Mouse (Mus musculus): ENCODE data around the gene Drap1.

Drap1 gene

GRCm38 (mm10) chr19:5448354-5449150, 23.8 kb upstream of the Drap1 start:
- DNase-seq = no peak

GRCm38 (mm10) chr19:5447515-5448353, 23.0 kb upstream of the Drap1 start, which contains the start of gene Fosl1:
TSS of gene Fosl1 (plus strand) at chr19:5447547.
- peak; percentile 61 to 78 for DNase-seq

- no peak for DNase-seq
Observed at GRCm38 (mm10) chr19:5445747-5446146, 21.0 kb upstream of the Drap1 start.

GRCm38 (mm10) chr19:5444954-5445353, 20.2 kb upstream of the Drap1 start:
- DNase-seq = no peak

- no peak for DNase-seq
Observed at GRCm38 (mm10) chr19:5444371-5444908, 19.7 kb upstream of the Drap1 start.

GRCm38 (mm10) chr19:5433951-5434350, 9.2 kb upstream of the Drap1 start:
- DNase-seq = no peak

GRCm38 (mm10) chr19:5432992-5433852, 8.4 kb upstream of the Drap1 start:
- peak; percentile 40 to 60 for DNase-seq

- DNase-seq = peak in 1 of 2 experiments; percentile 6
Observed at GRCm38 (mm10) chr19:5431911-5432464, 7.2 kb upstream of the Drap1 start.

- DNase-seq = peak in 1 of 2 experiments; percentile 16
Observed at GRCm38 (mm10) chr19:5430408-5430807, 5.6 kb upstream of the Drap1 start.

- DNase-seq = peak; percentile 79 to 85
Observed at GRCm38 (mm10) chr19:5429806-5430205, 5.0 kb upstream of the Drap1 start.

- peak in 1 of 2 experiments; percentile 9 for DNase-seq
Observed at GRCm38 (mm10) chr19:5429219-5429618, 4.4 kb upstream of the Drap1 start.

GRCm38 (mm10) chr19:5428083-5428482, 3.3 kb upstream of the Drap1 start:
- peak; percentile 24 to 48 for DNase-seq

- DNase-seq = peak in 1 of 2 experiments; percentile 10
Observed at GRCm38 (mm10) chr19:5426640-5427290, 2.0 kb upstream of the Drap1 start.

- DNase-seq = peak; percentile 33 to 47
Observed at GRCm38 (mm10) chr19:5425906-5426565, 1.3 kb upstream of the Drap1 start.

GRCm38 (mm10) chr19:5424092-5424781, 542 bp downstream of the Drap1 start:
- peak in 1 of 2 experiments; percentile 87 for DNase-seq

- peak; percentile 27 to 36 for DNase-seq
Observed at GRCm38 (mm10) chr19:5423561-5423960, 1.2 kb downstream of the Drap1 start.

GRCm38 (mm10) chr19:5422895-5423443, 1.8 kb downstream of the Drap1 start:
- peak in 1 of 2 experiments; percentile 17 for DNase-seq

GRCm38 (mm10) chr19:5422267-5422666, 2.5 kb downstream of the Drap1 start:
- peak; percentile 57 to 62 for DNase-seq

- DNase-seq = no peak
Observed at GRCm38 (mm10) chr19:5421784-5422183, 3.0 kb downstream of the Drap1 start.

- no peak for DNase-seq
Observed at GRCm38 (mm10) chr19:5420579-5420978, 4.2 kb downstream of the Drap1 start.

Measured in cerebellum, postnatal 25 days (tissue).